Comparison of ENCODE assay signal across 23 mouse cellular contexts in the genomic region with DNA sequence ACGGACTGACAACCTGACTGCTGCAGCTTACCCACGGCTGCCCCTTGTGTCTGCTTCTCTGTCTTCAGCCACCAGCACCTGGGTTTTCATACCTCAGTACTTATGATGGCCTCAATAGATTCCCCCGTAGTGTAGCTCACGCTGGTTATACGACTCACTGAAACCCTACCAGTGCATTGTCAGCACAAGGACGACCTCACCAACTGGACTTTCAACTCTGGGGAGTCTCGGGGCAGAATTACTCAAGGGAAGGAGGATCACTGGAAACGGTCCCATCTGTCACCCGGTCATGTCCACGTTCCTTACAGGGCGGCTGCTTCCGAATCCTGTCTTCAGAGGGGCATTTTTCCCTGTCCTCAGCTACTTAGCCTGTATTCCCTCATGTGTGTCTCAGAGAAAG. TPM values are rescaled to one million over a fixed set of nuclear protein-coding genes. Genes with fewer than 3 reads are reported as not detected.
DNase-seq lines count a peak whose midpoint lies in the region; ATAC-seq and TF ChIP-seq lines count a peak whose summit lies in the region.
"Had no signal": no experiment of that assay in that cellular context is flagged by ENCODE, and none has a peak within 500 bp of the region (broad histone marks: within the 10 kb centered on the region; RNA-seq: fewer than 3 reads in every experiment).

No protein-coding gene starts in this region.

- peak; percentile 89 for DNase-seq in kidney, adult 11 months
- no peak for DNase-seq in kidney, postnatal 10 days
- DNase-seq in liver, adult 2 months (ENCODE audit: extremely low read depth, low read depth, low spot score) = peak; percentile 54
- DNase-seq in kidney, postnatal 25 days = peak; percentile 78 to 91
- DNase-seq in left cerebral cortex, adult 9 months (ENCODE audit: low spot score in 2 of 2) = no peak
- DNase-seq in right cerebral cortex, postnatal 10 days (ENCODE audit: low spot score in 2 of 2) = no peak
- DNase-seq: adrenal gland, adult 8-10 months; cerebellum, adult 8-10 months; cerebellum, postnatal 36 days; gastrocnemius, postnatal 10 days; heart, postnatal 14 days; left cerebral cortex, postnatal 4 days; lung, postnatal 36 days had no signal

- H3K4me1 ChIP-seq in liver, adult 2 months (ENCODE audit: control insufficient read depth, insufficient read depth, low read length) = peaks cover 12% of the 10 kb centered on the region
- peaks cover 47% of the 10 kb centered on the region for H3K4me1 ChIP-seq in liver, embryonic 12.5 days
- H3K4me1 ChIP-seq: forebrain, embryonic 13.5 days; hindbrain, embryonic 10.5 days; hindbrain, embryonic 15.5 days; midbrain, embryonic 13.5 days; neural tube, embryonic 13.5 days had no signal

- no peak for ATAC-seq in liver, embryonic 12.5 days
- ATAC-seq: activated CD4-positive, CD25-positive, alpha-beta regulatory T cell, adult 4 months; forebrain, embryonic 13.5 days; inflammation-experienced regulatory T-cells, adult 6 months; midbrain, embryonic 13.5 days had no signal

- H3K9ac ChIP-seq in liver, adult 2 months (ENCODE audit: low read depth, low read length) = no peak overlapping the region
- H3K9ac ChIP-seq in liver, embryonic 12.5 days = no peak overlapping the region
- H3K9ac ChIP-seq: forebrain, embryonic 13.5 days; hindbrain, embryonic 15.5 days; limb, embryonic 15.5 days; midbrain, embryonic 13.5 days; neural tube, embryonic 13.5 days had no signal

- no peak for TF ChIP-seq POLR2A in liver, adult 2 months (IDR thresholded peaks at IDR 0.05; ENCODE audit: extremely low read depth, insufficient read depth, low read length)

- H3K79me2 ChIP-seq in liver, adult 2 months (ENCODE audit: control insufficient read depth, insufficient read depth, low read length) = peaks cover 9% of the 10 kb centered on the region

- H3K36me3 ChIP-seq in liver, adult 2 months (ENCODE audit: control insufficient read depth, insufficient read depth, low read length) = peaks cover 2% of the 10 kb centered on the region; the same call in 1 of the 2 replicates
- H3K36me3 ChIP-seq in liver, embryonic 12.5 days = peaks cover 84% of the 10 kb centered on the region

- TF ChIP-seq CTCF in liver, adult 2 months (IDR thresholded peaks at IDR 0.05; ENCODE audit: low read depth, low read length) = no peak; the same call in 1 of the 2 replicates

- WGBS in liver, adult 2 months = 41% methylated on average over 12 of the region's 12 CpGs
- whole genome bisulfite sequencing in liver, embryonic 12.5 days (ENCODE audit: insufficient replicate concordance) = 88% methylated on average over 12 of the region's 12 CpGs

- H3K27me3 ChIP-seq in liver, adult 2 months (ENCODE audit: control insufficient read depth, insufficient read depth, low read length) = no peaks in the 10 kb centered on the region
- no peaks in the 10 kb centered on the region for H3K27me3 ChIP-seq in liver, embryonic 12.5 days (replicated peaks)
- H3K27me3 ChIP-seq: CH12.LX; forebrain, embryonic 13.5 days; hindbrain, embryonic 15.5 days; limb, embryonic 15.5 days; midbrain, embryonic 13.5 days; neural tube, embryonic 13.5 days had no signal

- no peak overlapping the region for H3K27ac ChIP-seq in liver, adult 2 months (replicated peaks; ENCODE audit: insufficient read depth, low read depth, low read length)
- H3K27ac ChIP-seq in liver, embryonic 12.5 days = no peak overlapping the region
- H3K27ac ChIP-seq: forebrain, embryonic 13.5 days; hindbrain, embryonic 10.5 days; hindbrain, embryonic 15.5 days; limb, embryonic 15.5 days; midbrain, embryonic 13.5 days; neural tube, embryonic 13.5 days had no signal

- no peak overlapping the region for H3K4me3 ChIP-seq in liver, adult 2 months (ENCODE audit: insufficient read depth, low read depth, low read length)
- no peak overlapping the region for H3K4me3 ChIP-seq in liver, embryonic 12.5 days
- H3K4me3 ChIP-seq: forebrain, embryonic 13.5 days; hindbrain, embryonic 10.5 days; hindbrain, embryonic 15.5 days; limb, embryonic 15.5 days; midbrain, embryonic 13.5 days; neural tube, embryonic 13.5 days had no signal

- no peak overlapping the region for H3K4me2 ChIP-seq in liver, embryonic 12.5 days
- H3K4me2 ChIP-seq: forebrain, embryonic 13.5 days; hindbrain, embryonic 15.5 days; limb, embryonic 15.5 days; midbrain, embryonic 13.5 days; neural tube, embryonic 13.5 days had no signal

- H3K9me3 ChIP-seq in liver, embryonic 12.5 days (replicated peaks) = no peaks in the 10 kb centered on the region
- H3K9me3 ChIP-seq: forebrain, embryonic 13.5 days; hindbrain, embryonic 10.5 days; hindbrain, embryonic 15.5 days; limb, embryonic 15.5 days; midbrain, embryonic 13.5 days; neural tube, embryonic 13.5 days had no signal

RNA-seq across cellular contexts. Expression of a gene that starts 11.8 kb away (rescaled TPM):
- total RNA-seq in liver, adult 2 months (2014; rRNA removed) = 38.3 and 38.4 TPM in 2 replicates
- 37.1 and 38.8 TPM in 2 replicates for polyA plus RNA-seq in liver, adult 2 months (2012; rRNA removed)
- polyA plus RNA-seq in liver, embryonic 12.5 days (2016; fragmentation: Nextera tagmentation; extraction: Ambion mirVana) = 124 and 133 TPM in 2 replicates

Comparison
In these comparisons a context has a peak if more than half of its experiments do, and no peak if none do; other contexts are left out.
1. DNase-seq: peak in kidney, adult 11 months (single experiment), liver, adult 2 months (single experiment) and kidney, postnatal 25 days (2 of 2); none in kidney, postnatal 10 days (single experiment), left cerebral cortex, adult 9 months (0 of 2) and right cerebral cortex, postnatal 10 days (0 of 2).